Mouse (Mus musculus) ES-Bruce4 (cell line): Measurements from ENCODE around the gene Gm4131.

Source experiments
- EP300 ChIP-seq: IDR thresholded peaks from 2 replicates; pipeline ENCODE4 v1.6.1; 2011; ENCODE audit warnings: low read depth, low read length; ENCODE audit not compliant: insufficient read depth
- POLR2A ChIP-seq: IDR thresholded peaks from one replicate; pipeline ENCODE4 v1.8.1; 2011; ENCODE audit warnings: low read length; ENCODE audit not compliant: insufficient read depth

DNA sequence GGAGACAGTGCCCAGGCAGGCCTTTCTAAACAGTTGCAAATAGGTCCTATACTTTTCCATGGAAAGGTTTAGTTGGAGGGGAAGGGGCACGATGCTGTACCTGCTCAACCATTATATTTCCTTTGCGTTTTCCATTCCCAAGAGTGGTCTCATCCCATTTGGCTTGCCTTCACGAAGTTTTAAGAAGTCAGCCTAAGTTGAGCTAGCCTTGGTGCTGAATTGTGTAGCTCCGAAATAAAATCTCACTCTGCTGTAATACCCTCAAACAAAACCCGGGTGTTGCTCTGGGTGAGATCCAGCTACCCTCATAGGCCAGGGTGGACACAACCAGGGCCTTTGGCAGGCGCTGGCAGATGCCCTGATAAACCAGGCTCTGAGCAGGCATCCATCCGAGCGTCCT is 85.3 kb downstream of the Gm4131 start:
- TF ChIP-seq POLR2A (no peak), EP300 (no peak)
